Mouse (Mus musculus) liver, adult 2 months (tissue): ENCODE results near the gene Brk1. TPM values are rescaled to one million over a fixed set of nuclear protein-coding genes. Genes with fewer than 3 reads are reported as not detected.
A peak's percentile ranks its signal among the peaks of the same experiment; 100 is the strongest.

Experiments
- DNase-seq: peaks from one replicate; pipeline ENCODE4 v3.0.0-alpha.2; 2011; ENCODE audit warnings: low read depth, low spot score; ENCODE audit errors: extremely low read depth
- H3K27ac ChIP-seq: fragments of 200-500 bp; replicated peaks from 2 replicates; pipeline ENCODE4 v1.5.1; 2012; ENCODE audit warnings: low read depth, mild to moderate bottlenecking, control low read depth, inconsistent platforms, low read length; ENCODE audit not compliant: insufficient read depth
- H3K27me3 ChIP-seq: fragments of 200-500 bp; 2 replicates; pipeline ENCODE4 v1.6.1; 2012; ENCODE audit warnings: mild to moderate bottlenecking, moderate library complexity, low read length, inconsistent platforms; ENCODE audit not compliant: control insufficient read depth, insufficient read depth
- H3K36me3 ChIP-seq: fragments of 200-500 bp; 2 replicates; pipeline ENCODE4 v1.6.1; 2012; ENCODE audit warnings: low read length, inconsistent platforms; ENCODE audit not compliant: control insufficient read depth, insufficient read depth
- H3K4me1 ChIP-seq: fragments of 200-500 bp; 2 replicates; pipeline ENCODE4 v1.6.1; 2011; ENCODE audit warnings: low read length; ENCODE audit not compliant: control insufficient read depth, insufficient read depth
- H3K4me3 ChIP-seq: fragments of 200-500 bp; 2 replicates; pipeline ENCODE4 v1.5.1; 2011; ENCODE audit warnings: low read depth, mild to moderate bottlenecking, control low read depth, low read length, moderate library complexity; ENCODE audit not compliant: insufficient read depth
- H3K79me2 ChIP-seq: fragments of 200-500 bp; 2 replicates; pipeline ENCODE4 v1.6.1; 2012; ENCODE audit warnings: inconsistent platforms, mild to moderate bottlenecking, low read length, moderate library complexity; ENCODE audit not compliant: control insufficient read depth, insufficient read depth
- H3K9ac ChIP-seq: fragments of 200-500 bp; 2 replicates; pipeline ENCODE4 v1.6.1; 2012; ENCODE audit warnings: low read depth, mild to moderate bottlenecking, control low read depth, inconsistent platforms, low read length
- CTCF ChIP-seq: fragments of 200-500 bp; IDR thresholded peaks from 2 replicates; pipeline ENCODE4 v1.5.1; 2011; ENCODE audit warnings: low read depth, low read length, control low read depth
- POLR2A ChIP-seq: fragments of 200-500 bp; IDR thresholded peaks from 2 replicates; pipeline ENCODE4 v1.6.1; 2011; ENCODE audit warnings: low read length, control low read depth; ENCODE audit not compliant: insufficient read depth; ENCODE audit errors: extremely low read depth
- WGBS: fragments of 180-500 bp; shearing (Covaris S2); methylation state at CpG from one replicate; pipeline ENCODE4 v1.1.7; 2018; 5-methylcytosine and 5-hydroxymethylcytosine counted together
- polyA plus RNA-seq: library from polyadenylated mRNA; depleted of rRNA; stranded (reverse); fragments of >200 nt; gene quantifications from 2 replicates; pipeline ENCODE4 v1.2.3, GENCODE M21; 2012
- total RNA-seq: library from RNA; depleted of rRNA; stranded (reverse); fragments of >200 nt; gene quantifications from 2 replicates; pipeline ENCODE4 v1.2.3, GENCODE M21; 2014

The Brk1 gene
- total and polyA plus RNA-seq, 2 experiments, result 76.0 to 80.3 TPM

DNA sequence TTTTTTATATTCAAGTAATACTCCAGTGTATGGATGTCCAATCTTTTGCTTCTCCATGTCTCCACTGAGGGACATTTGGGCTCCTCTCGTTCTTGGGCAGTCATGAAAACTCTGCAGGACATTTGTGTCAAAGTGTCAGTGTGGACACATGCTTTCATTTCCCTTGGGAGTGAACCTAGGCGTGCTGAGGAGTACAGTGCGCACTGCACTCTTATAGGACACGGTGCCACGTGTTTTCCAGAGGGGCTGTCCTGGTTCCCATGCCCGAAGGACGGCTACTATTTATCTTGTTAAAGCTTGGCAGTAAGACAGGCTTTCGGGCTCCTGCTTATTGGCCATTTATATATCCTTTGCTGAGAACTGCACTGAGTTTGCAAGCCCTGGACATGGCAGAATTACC is 38.0 kb downstream of the Brk1 start:
- H3K36me3 ChIP-seq, result 0 out of 2 replicates have a peak, but pooled peaks cover 1% of the 10 kb centered on the region
- H3K9ac ChIP-seq, result no peak overlapping the region
- WGBS, result 35% methylated on average over 8 of the region's 8 CpGs
- H3K79me2 ChIP-seq, result peaks cover 46% of the 10 kb centered on the region; the same call in 1 of the 2 replicates
- no peak overlapping the region for H3K4me3 ChIP-seq
- DNase-seq, result peak; percentile 81
- H3K4me1 ChIP-seq, result peaks cover 42% of the 10 kb centered on the region
- peak overlapping the region; percentile 52 for H3K27ac ChIP-seq
- no peaks in the 10 kb centered on the region for H3K27me3 ChIP-seq
- TF ChIP-seq CTCF, result no peak

DNA sequence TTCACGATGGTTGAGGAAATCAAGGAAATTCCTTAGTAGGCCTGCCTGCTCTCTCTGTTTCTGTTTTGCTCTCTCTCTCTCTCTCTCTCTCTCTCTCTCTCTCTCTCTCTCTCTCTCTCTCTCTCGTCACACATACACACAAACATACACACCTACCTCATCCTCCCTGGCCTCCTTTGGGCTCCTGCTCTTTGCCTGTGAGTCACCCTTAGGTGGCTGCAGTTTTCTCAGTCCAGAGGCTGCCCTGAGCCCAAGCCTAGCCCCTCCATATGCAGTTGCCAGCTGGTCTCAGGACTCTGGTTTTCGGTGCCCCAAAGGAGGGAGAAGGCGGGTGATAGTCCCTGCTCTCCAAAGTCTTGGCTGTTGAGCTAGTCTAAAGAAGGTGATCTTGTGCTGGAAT is 38.4 kb downstream of the Brk1 start:
- Histone ChIP-seq H3K79me2 (peaks cover 46% of the 10 kb centered on the region; the same call in 1 of the 2 replicates), H3K36me3 (peaks cover 4% of the 10 kb centered on the region; the same call in 1 of the 2 replicates), H3K27me3 (no peaks in the 10 kb centered on the region), H3K4me3 (no peak overlapping the region), H3K27ac (peak overlapping the region; percentile 52), H3K4me1 (peaks cover 42% of the 10 kb centered on the region), H3K9ac (peak overlapping the region; percentile 9; the same call in 1 of the 2 replicates)
- 58% methylated on average over 4 of the region's 4 CpGs for WGBS
- DNase-seq, result no peak
- TF ChIP-seq CTCF (no peak), POLR2A (no peak)

DNA sequence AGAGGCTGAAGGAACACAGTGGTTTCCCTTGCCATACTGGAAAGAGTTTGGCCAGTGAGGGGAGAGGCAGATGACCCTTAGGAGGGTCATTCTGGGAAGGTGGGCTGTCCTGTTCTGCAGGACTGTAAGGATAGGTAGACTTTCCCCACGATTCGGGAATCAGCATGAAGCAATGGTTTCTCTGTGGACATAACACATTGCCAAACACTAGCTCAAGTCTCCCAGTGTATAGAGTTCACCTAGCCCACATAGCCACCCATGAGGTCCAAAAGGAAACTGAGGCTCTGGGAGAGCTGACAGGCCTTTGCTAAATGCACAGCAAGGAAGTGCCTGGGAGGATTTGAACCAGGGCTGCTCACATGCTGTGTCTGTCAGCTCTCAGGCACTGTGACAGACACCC is 39.4 kb downstream of the Brk1 start:
- Histone ChIP-seq H3K79me2 (peaks cover 46% of the 10 kb centered on the region; the same call in 1 of the 2 replicates), H3K36me3 (peaks cover 10% of the 10 kb centered on the region; the same call in 1 of the 2 replicates), H3K9ac (no peak overlapping the region), H3K4me1 (peaks cover 49% of the 10 kb centered on the region), H3K27me3 (no peaks in the 10 kb centered on the region), H3K4me3 (no peak overlapping the region), H3K27ac (peak overlapping the region; percentile 45)
- WGBS, result 14% methylated on average over 2 of the region's 2 CpGs
- DNase-seq, result peak; percentile 51
- TF ChIP-seq CTCF, result no peak
- no peak for TF ChIP-seq POLR2A

DNA sequence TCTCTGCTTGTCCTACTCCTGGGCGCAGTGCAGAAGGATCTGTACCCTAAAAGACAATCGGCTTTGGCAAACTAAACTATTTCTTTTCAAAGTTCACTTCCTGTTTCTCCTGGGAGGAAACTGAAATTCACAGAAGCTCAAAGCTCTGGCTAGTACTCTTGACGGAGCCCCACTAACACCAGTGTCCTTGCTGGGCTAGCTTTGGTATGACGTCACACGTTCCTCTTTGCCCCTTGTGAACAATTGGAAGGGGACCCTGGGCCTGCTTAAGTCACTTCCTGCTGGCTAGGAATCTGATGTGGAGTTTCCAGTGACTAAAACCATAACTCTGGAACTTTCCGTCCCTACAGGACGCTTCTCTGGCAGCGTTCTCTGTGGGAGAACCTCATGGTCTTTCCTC is 40.2 kb downstream of the Brk1 start:
- peak overlapping the region; percentile 45 for H3K27ac ChIP-seq
- H3K4me3 ChIP-seq, result no peak overlapping the region
- H3K36me3 ChIP-seq, result peaks cover 10% of the 10 kb centered on the region; the same call in 1 of the 2 replicates
- H3K9ac ChIP-seq, result no peak overlapping the region; the same call in 1 of the 2 replicates
- WGBS, result 35% methylated on average over 8 of the region's 8 CpGs
- TF ChIP-seq CTCF, result no peak
- H3K79me2 ChIP-seq, result peaks cover 41% of the 10 kb centered on the region; the same call in 1 of the 2 replicates
- H3K4me1 ChIP-seq, result peaks cover 48% of the 10 kb centered on the region
- no peaks in the 10 kb centered on the region for H3K27me3 ChIP-seq
- DNase-seq, result peak; percentile 65

DNA sequence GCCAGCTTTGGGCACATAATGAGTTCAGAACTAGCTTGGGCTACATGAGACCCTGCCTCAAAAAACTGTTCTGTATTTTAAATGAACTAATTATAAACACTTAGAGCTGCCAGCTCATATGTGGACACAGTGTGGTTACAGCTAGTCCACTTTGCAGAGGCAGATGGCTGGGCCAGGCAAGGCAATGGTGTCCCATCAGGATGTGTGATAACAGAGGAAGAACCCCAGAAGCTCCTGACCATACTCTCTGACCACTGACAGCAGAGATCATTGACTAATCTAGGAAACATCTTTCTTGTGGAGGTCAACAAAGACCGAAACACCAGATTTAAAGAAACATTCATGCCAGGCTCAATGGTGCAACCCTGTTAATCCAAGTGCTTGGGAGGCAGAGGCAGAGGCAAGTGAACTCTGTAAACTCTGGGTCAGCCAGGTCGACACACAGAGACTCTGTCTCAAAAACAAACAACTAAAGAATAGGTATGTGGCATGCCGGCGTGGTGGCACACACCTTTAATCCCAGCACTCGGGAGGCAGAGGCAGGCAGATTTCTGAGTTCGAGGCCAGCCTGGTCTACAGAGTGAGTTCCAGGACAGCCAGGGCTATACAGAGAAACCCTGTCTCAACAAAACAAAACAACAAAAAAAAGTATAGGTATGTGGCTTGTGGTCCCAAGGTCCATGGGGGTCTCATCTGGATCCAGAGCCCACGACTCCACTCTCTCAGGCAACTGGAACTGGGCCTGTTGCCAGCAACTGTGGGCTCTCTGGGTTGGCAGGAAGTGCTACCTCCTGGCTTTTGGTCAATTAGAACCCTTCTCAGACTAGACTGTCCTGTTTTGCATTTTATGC is 45.0 kb downstream of the Brk1 start:
- no peaks in the 10 kb centered on the region for H3K27me3 ChIP-seq
- peaks cover 12% of the 10 kb centered on the region; the same call in 1 of the 2 replicates for H3K36me3 ChIP-seq
- peak overlapping the region; percentile 69 for H3K27ac ChIP-seq
- H3K79me2 ChIP-seq, result peaks cover 37% of the 10 kb centered on the region; the same call in 1 of the 2 replicates
- H3K9ac ChIP-seq, result no peak overlapping the region
- peak; percentile 94 for DNase-seq
- no peak for TF ChIP-seq POLR2A
- no peak for TF ChIP-seq CTCF
- H3K4me1 ChIP-seq, result peaks cover 31% of the 10 kb centered on the region
- H3K4me3 ChIP-seq, result no peak overlapping the region
- 29% methylated on average over 7 of the region's 7 CpGs for WGBS

DNA sequence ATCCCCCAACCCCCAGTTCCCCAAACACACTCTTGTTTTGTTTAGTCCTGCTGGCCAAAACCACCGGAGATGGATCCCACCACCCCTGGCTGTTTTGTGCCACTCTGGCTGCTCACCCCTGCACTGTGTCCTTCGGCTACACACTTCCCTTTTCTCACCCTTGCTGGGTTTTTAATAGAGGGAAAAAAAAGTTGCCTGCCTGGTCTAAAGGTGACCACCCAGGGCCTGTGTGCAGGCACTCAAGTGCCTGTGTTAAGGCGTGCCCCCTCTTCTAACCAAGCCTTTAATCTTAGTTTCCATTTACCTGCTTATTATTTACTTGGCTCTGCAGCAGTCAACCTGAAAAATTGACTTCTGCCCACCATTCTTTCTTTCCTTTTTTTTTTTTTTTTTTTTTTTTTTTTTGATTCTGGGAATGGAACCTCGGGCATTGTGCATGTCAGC is 45.6 kb downstream of the Brk1 start:
- TF ChIP-seq POLR2A (no peak), CTCF (no peak)
- Histone ChIP-seq H3K27ac (peak overlapping the region; percentile 68), H3K4me1 (peaks cover 30% of the 10 kb centered on the region), H3K9ac (no peak overlapping the region), H3K27me3 (no peaks in the 10 kb centered on the region), H3K36me3 (peaks cover 12% of the 10 kb centered on the region; the same call in 1 of the 2 replicates), H3K79me2 (peaks cover 39% of the 10 kb centered on the region; the same call in 1 of the 2 replicates), H3K4me3 (no peak overlapping the region)
- no peak for DNase-seq
- 76% methylated on average over 4 of the region's 4 CpGs for WGBS
